Mouse (Mus musculus) limb, embryonic 11.5 days (tissue): ENCODE measurements at regions not wholly inside any gene's neighbourhood (a gene's known extent, or its start where the extent isn't known, plus 50 kb on each side); places are given as distances from the start of the nearest gene placed in this dataset.

Experiments used
- ATAC-seq: fragments of 200-750 bp; cut with Nextera tagmentation; 2 replicates; pipeline ENCODE4 v1.8.0; 2017; ENCODE audit warnings: low read depth; ENCODE audit not compliant: insufficient number of reproducible peaks, low FRiP score, low TSS enrichment
- DNase-seq: peaks from one replicate; pipeline ENCODE4 v3.0.0-alpha.2; 2015; ENCODE audit warnings: low spot score
- H3K27ac ChIP-seq: fragments of 300-500 bp; sonication (generic); replicated peaks from 2 replicates; pipeline ENCODE4 v1.5.1; 2014; ENCODE audit warnings: low read depth, mild to moderate bottlenecking, low read length
- H3K27me3 ChIP-seq: fragments of 300-500 bp; sonication (generic); 2 replicates; pipeline ENCODE4 v1.6.1; 2014; ENCODE audit warnings: mild to moderate bottlenecking, low read length, mixed read lengths; ENCODE audit not compliant: control insufficient read depth, insufficient read depth
- H3K36me3 ChIP-seq: fragments of 300-500 bp; sonication (generic); 2 replicates; pipeline ENCODE4 v1.6.1; 2014; ENCODE audit warnings: mild to moderate bottlenecking, low read length, moderate library complexity, mixed read lengths; ENCODE audit not compliant: control insufficient read depth, insufficient read depth
- H3K4me1 ChIP-seq: fragments of 300-500 bp; sonication (generic); 2 replicates; pipeline ENCODE4 v1.6.1; 2014; ENCODE audit warnings: low read length, mixed read lengths; ENCODE audit not compliant: control insufficient read depth, insufficient read depth
- H3K4me2 ChIP-seq: fragments of 300-500 bp; sonication (generic); 2 replicates; pipeline ENCODE4 v1.6.1; 2014; ENCODE audit warnings: low read depth, mild to moderate bottlenecking, moderate library complexity; ENCODE audit not compliant: severe bottlenecking
- H3K4me3 ChIP-seq: fragments of 300-500 bp; sonication (generic); 2 replicates; pipeline ENCODE4 v1.5.1; 2014; ENCODE audit warnings: low read depth, low read length
- H3K9ac ChIP-seq: fragments of 300-500 bp; sonication (generic); 2 replicates; pipeline ENCODE4 v1.6.1; 2014; ENCODE audit warnings: mild to moderate bottlenecking, low read length
- H3K9me3 ChIP-seq: fragments of 300-500 bp; sonication (generic); 2 replicates; pipeline ENCODE4 v1.6.1; 2016; ENCODE audit warnings: low read length; ENCODE audit not compliant: control insufficient read depth
- WGBS: fragments of 180-500 bp; shearing (Covaris S2); extraction: QIAGEN DNeasy Blood & Tissue Kit; methylation state at CpG from one replicate; pipeline ENCODE4 v1.1.7; 2014; 5-methylcytosine and 5-hydroxymethylcytosine counted together

DNA sequence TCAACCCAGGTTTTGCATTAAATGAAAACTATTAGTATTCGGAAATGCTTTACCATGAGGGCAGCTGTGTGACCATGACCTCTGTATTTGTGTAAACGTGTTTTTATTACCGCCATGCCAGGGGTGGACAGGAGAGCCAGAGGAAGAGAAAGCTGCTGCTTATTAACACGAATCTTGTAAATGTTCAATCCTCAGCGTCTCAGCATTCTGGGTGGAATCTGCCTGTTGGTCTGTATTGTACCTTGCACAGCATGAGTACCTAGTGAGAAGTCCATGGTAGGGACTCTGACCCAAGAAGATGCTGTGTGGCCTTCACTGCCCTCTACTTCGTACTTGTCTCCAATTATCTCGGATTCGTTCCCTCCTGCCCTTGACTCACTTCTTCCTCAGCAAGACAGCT, 378.6 kb upstream of the Zfp703 start:
- H3K4me1 ChIP-seq, result peaks cover 28% of the 10 kb centered on the region
- ATAC-seq (no peak), DNase-seq (no peak)
- H3K27me3 ChIP-seq, result no peaks in the 10 kb centered on the region
- H3K9me3 ChIP-seq, result no peaks in the 10 kb centered on the region
- no peak overlapping the region for H3K4me3 ChIP-seq
- H3K27ac ChIP-seq, result no peak overlapping the region
- H3K9ac ChIP-seq, result no peak overlapping the region
- 87% methylated on average over 8 of the region's 8 CpGs for WGBS
- no peaks in the 10 kb centered on the region for H3K36me3 ChIP-seq
- no peak overlapping the region for H3K4me2 ChIP-seq

GRCm38 (mm10) chr8:26600127-26600526, 377.0 kb upstream of the Zfp703 start:
- no peak overlapping the region for H3K4me2 ChIP-seq
- no peak overlapping the region for H3K4me3 ChIP-seq
- H3K9ac ChIP-seq, result no peak overlapping the region
- no peaks in the 10 kb centered on the region for H3K27me3 ChIP-seq
- peaks cover 15% of the 10 kb centered on the region for H3K4me1 ChIP-seq
- 94% methylated on average over 9 of the region's 9 CpGs for WGBS
- no peak overlapping the region for H3K27ac ChIP-seq
- DNase-seq (no peak), ATAC-seq (no peak)
- H3K9me3 ChIP-seq, result no peaks in the 10 kb centered on the region
- no peaks in the 10 kb centered on the region for H3K36me3 ChIP-seq

DNA sequence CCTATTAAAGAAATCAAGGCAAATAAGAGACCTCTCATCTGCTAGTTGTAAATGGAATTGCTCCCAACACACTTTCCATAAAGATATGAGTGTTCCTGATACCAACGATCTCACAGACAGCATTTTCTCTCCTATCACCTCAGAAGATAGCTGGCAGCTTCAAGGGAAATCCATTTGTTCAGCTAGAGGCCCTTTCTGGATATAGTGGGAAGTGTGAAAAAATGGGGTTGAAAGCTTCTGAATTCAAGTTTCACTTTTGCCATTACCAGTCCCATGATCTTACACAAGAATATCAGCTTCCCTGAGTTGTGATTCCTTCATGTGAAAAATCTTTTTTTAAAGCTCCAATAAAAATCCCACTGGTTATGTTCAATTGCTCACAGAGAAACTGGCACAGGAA, 369.1 kb upstream of the Zfp703 start:
- Histone ChIP-seq H3K27ac (no peak overlapping the region), H3K4me2 (no peak overlapping the region), H3K36me3 (no peaks in the 10 kb centered on the region), H3K9me3 (0 out of 2 replicates have a peak, but pooled peaks cover 2% of the 10 kb centered on the region), H3K9ac (no peak overlapping the region), H3K27me3 (no peaks in the 10 kb centered on the region), H3K4me1 (no peaks in the 10 kb centered on the region), H3K4me3 (no peak overlapping the region)
- DNase-seq (no peak), ATAC-seq (no peak)
- 79% methylated on average over 1 of the region's 1 CpGs for WGBS

DNA sequence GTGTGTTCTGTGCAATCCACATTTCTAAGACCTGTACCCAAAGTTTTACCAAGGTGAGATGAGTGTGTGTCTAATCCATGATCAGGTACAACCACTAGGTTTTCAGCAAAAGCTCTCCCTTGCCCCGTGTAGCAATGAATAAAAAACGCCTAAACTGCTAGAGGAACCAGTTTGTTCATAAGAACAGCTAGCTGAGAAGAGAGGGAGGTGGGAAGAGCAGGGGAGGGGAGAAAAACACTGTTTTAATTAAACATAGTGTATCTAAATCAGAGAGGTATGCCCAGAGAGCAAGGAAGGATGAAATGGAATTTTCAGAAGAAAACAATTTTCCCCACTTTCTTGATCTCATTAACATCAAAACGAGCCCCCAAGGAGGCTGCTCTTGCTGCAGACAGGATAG, 368.5 kb upstream of the Zfp703 start:
- Histone ChIP-seq H3K27ac (no peak overlapping the region), H3K9me3 (0 out of 2 replicates have a peak, but pooled peaks cover 2% of the 10 kb centered on the region), H3K4me1 (no peaks in the 10 kb centered on the region), H3K9ac (no peak overlapping the region), H3K27me3 (no peaks in the 10 kb centered on the region), H3K4me3 (no peak overlapping the region), H3K4me2 (no peak overlapping the region), H3K36me3 (no peaks in the 10 kb centered on the region)
- no peak for ATAC-seq
- 58% methylated on average over 3 of the region's 3 CpGs for WGBS
- DNase-seq, result no peak

DNA sequence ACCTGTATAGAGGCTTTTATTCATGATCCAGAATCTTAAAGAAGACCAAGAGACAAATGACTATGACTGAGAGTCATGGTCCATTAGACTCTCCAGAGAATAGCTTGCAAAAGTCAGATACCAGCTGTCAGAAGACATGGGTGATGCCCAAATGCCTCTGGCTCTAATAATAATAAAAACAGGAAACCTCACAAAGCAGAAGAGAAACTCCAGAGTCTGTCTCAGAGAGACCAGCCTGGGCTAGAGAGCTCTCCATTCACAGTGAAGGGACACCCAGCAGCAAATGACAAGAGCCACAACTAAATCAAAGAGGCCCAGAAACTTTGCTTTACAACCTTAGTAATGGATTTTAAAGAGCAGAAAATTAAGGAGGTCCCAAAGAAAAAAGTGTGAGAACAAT, 365.0 kb upstream of the Zfp703 start:
- no peak overlapping the region for H3K27ac ChIP-seq
- H3K9me3 ChIP-seq, result 0 out of 2 replicates have a peak, but pooled peaks cover 2% of the 10 kb centered on the region
- ATAC-seq (no peak), DNase-seq (no peak)
- H3K36me3 ChIP-seq, result no peaks in the 10 kb centered on the region
- no peaks in the 10 kb centered on the region for H3K27me3 ChIP-seq
- no peak overlapping the region for H3K4me3 ChIP-seq
- no peak overlapping the region for H3K4me2 ChIP-seq
- H3K9ac ChIP-seq, result no peak overlapping the region
- no peaks in the 10 kb centered on the region for H3K4me1 ChIP-seq

DNA sequence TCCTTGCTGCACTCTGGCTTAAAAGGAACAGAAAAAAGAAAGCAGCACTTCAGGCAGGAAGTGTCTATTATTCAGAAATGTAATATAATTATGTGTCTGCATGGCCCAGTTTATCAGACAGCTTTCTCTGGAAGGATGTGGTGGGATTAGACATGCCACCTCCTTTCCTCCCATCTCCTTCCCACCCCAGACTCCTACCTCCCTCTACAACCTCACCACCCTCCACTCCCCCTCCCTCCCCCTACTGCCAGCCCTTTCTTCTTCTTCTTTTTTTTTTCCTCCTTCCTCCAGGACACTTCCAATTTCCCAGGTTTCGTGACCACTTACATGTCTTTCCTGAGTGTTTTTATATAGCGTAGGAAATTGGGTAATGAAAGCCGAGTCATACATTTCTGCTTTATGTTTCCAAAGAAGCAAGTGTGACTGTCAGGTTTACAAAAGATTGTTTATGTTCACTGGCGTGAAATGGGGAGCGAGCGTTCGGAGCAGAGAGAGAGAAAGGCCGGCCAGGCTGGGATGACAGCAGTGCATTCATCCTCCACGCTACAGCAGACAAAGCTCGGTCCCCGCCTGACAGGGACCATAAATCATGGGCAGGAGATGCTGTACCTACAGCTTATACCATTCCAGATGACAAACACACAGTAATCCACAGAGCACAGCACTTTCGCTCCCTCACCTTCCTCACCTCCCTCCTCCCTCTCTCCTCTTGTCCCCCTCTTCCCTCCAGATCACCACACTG, 354.6 kb upstream of the Zfp703 start:
- H3K4me2 ChIP-seq, result peak overlapping the region; percentile 10; the same call in 1 of the 2 replicates
- H3K36me3 ChIP-seq, result no peaks in the 10 kb centered on the region
- WGBS, result 12% methylated on average over 12 of the region's 12 CpGs
- no peak overlapping the region for H3K27ac ChIP-seq
- peaks cover 4% of the 10 kb centered on the region; the same call in 1 of the 2 replicates for H3K27me3 ChIP-seq
- no peak overlapping the region for H3K9ac ChIP-seq
- no peak for ATAC-seq
- no peak overlapping the region for H3K4me3 ChIP-seq
- no peaks in the 10 kb centered on the region for H3K9me3 ChIP-seq
- no peak for DNase-seq
- H3K4me1 ChIP-seq, result peaks cover 15% of the 10 kb centered on the region

- Histone ChIP-seq H3K9me3 (no peaks in the 10 kb centered on the region), H3K9ac (no peak overlapping the region), H3K27ac (no peak overlapping the region), H3K4me1 (peaks cover 18% of the 10 kb centered on the region), H3K4me2 (peak overlapping the region; percentile 26), H3K36me3 (no peaks in the 10 kb centered on the region), H3K4me3 (no peak overlapping the region), H3K27me3 (peaks cover 4% of the 10 kb centered on the region; the same call in 1 of the 2 replicates)
- WGBS, result 16% methylated on average over 14 of the region's 14 CpGs
- ATAC-seq (no peak), DNase-seq (no peak)
Measured at GRCm38 (mm10) chr8:26626186-26626585, 350.9 kb upstream of the Zfp703 start.

DNA sequence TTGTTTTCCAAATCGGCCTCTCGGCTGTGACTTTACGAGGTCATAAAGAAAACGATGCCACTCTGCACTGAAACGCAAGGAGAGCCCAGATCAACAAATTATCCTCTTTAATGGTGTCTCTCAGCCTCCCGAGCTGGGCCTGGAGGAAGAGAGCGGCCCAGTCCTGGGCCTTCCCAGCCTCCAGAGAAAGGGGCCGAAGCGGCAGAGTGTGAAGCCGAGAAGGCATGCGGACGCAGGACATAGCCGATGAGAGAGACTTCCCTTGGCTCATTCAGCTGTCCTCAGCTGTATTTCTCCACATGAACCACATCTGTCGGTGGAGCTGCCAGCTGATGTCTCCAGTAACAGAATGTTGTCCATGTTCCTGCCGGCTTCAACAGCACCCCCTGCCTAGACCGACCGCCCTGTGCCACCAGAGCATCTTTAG, 350.5 kb upstream of the Zfp703 start:
- Histone ChIP-seq H3K4me3 (no peak overlapping the region), H3K9ac (no peak overlapping the region), H3K27ac (no peak overlapping the region), H3K36me3 (no peaks in the 10 kb centered on the region), H3K4me2 (peak overlapping the region; percentile 26), H3K4me1 (peaks cover 18% of the 10 kb centered on the region), H3K27me3 (peaks cover 4% of the 10 kb centered on the region; the same call in 1 of the 2 replicates), H3K9me3 (no peaks in the 10 kb centered on the region)
- DNase-seq (peak; percentile 60), ATAC-seq (no peak)
- 11% methylated on average over 17 of the region's 17 CpGs for WGBS
